Mouse (Mus musculus) layer of hippocampus, adult 9-10 months (tissue): Measurements from ENCODE around the gene P2rx7.

ENCODE experiments used
- DNase-seq: peaks from one replicate; pipeline ENCODE4 v3.0.0; 2022; ENCODE audit warnings: low spot score

The P2rx7 gene

GRCm38 (mm10) chr5:122693431-122694207 lies 49.9 kb downstream of the P2rx7 start:
- DNase-seq = no peak

GRCm38 (mm10) chr5:122695516-122695915 lies 51.8 kb downstream of the P2rx7 start:
- no peak for DNase-seq

- no peak for DNase-seq
These were observed 54.5 kb downstream of the P2rx7 start for GRCm38 (mm10) chr5:122698041-122698700.

- no peak for DNase-seq
These were observed 55.0 kb downstream of the P2rx7 start for GRCm38 (mm10) chr5:122698701-122699060.

- DNase-seq = no peak
These were observed 56.6 kb downstream of the P2rx7 start for GRCm38 (mm10) chr5:122700109-122700836.

- no peak for DNase-seq
These were observed 57.1 kb downstream of the P2rx7 start for GRCm38 (mm10) chr5:122700837-122701212.

GRCm38 (mm10) chr5:122702156-122702555 lies 58.4 kb downstream of the P2rx7 start:
- no peak for DNase-seq

- no peak for DNase-seq
These were observed 59.9 kb downstream of the P2rx7 start for GRCm38 (mm10) chr5:122703574-122703973.

GRCm38 (mm10) chr5:122704571-122704970 lies 60.9 kb downstream of the P2rx7 start:
- DNase-seq = no peak

- no peak for DNase-seq
These were observed 61.5 kb downstream of the P2rx7 start for GRCm38 (mm10) chr5:122705174-122705573.

GRCm38 (mm10) chr5:122706917-122707275 lies 63.2 kb downstream of the P2rx7 start:
- DNase-seq = no peak

GRCm38 (mm10) chr5:122707276-122708181 lies 63.8 kb downstream of the P2rx7 start, which contains the start of gene P2rx4:
Gene P2rx4 (plus strand): TSS chr5:122707544.
- DNase-seq = peak; percentile 73

- DNase-seq = no peak
These were observed 65.1 kb downstream of the P2rx7 start for GRCm38 (mm10) chr5:122708819-122709218.

- DNase-seq = no peak
These were observed 72.0 kb downstream of the P2rx7 start for GRCm38 (mm10) chr5:122715723-122716122.

- DNase-seq = no peak
These were observed 73.1 kb downstream of the P2rx7 start for GRCm38 (mm10) chr5:122716793-122717192.

- no peak for DNase-seq
These were observed 74.7 kb downstream of the P2rx7 start for GRCm38 (mm10) chr5:122718400-122718799.

- DNase-seq = no peak
These were observed 75.5 kb downstream of the P2rx7 start for GRCm38 (mm10) chr5:122719168-122719567.

GRCm38 (mm10) chr5:122725453-122725852 lies 81.7 kb downstream of the P2rx7 start:
- no peak for DNase-seq

- peak; percentile 75 for DNase-seq
These were observed 82.4 kb downstream of the P2rx7 start for GRCm38 (mm10) chr5:122726068-122726467.

- no peak for DNase-seq
These were observed 82.9 kb downstream of the P2rx7 start for GRCm38 (mm10) chr5:122726595-122726994.

GRCm38 (mm10) chr5:122727096-122727495 lies 83.4 kb downstream of the P2rx7 start:
- DNase-seq = no peak

- DNase-seq = no peak
These were observed 87.1 kb downstream of the P2rx7 start for GRCm38 (mm10) chr5:122730776-122731175.
